8 mouse cellular contexts compared by ENCODE assay signal in genomic region chr10:77416666-77417239, GRCm38 (mm10). TPM values are rescaled to one million over a fixed set of nuclear protein-coding genes. Genes with fewer than 3 reads are reported as not detected.
A peak's percentile ranks its signal among the peaks of the same experiment; 100 is the strongest.
DNase-seq lines count a peak whose midpoint lies in the region; ATAC-seq lines count a peak whose summit lies in the region.

No protein-coding gene starts in this region.

- peaks cover 3% of the 10 kb centered on the region; the same call in 1 of the 2 replicates for H3K27me3 ChIP-seq in heart, embryonic 16.5 days (ENCODE audit: control insufficient read depth, insufficient read depth, low read length)
- peaks cover 13% of the 10 kb centered on the region for H3K27me3 ChIP-seq in intestine, embryonic 16.5 days (replicated peaks; ENCODE audit: control insufficient read depth, insufficient read depth, low read length)
- H3K27me3 ChIP-seq in midbrain, embryonic 15.5 days (replicated peaks), result peaks cover 7% of the 10 kb centered on the region; the same call in 1 of the 2 replicates

- no peak for ATAC-seq in heart, embryonic 16.5 days (replicated peaks; ENCODE audit: extremely low read depth, insufficient read depth, low FRiP score)
- ATAC-seq in intestine, embryonic 16.5 days, result no peak
- no peak for ATAC-seq in midbrain, embryonic 15.5 days (replicated peaks)

- no peaks in the 10 kb centered on the region for H3K36me3 ChIP-seq in heart, embryonic 16.5 days (ENCODE audit: control insufficient read depth, insufficient read depth)
- no peaks in the 10 kb centered on the region for H3K36me3 ChIP-seq in intestine, embryonic 16.5 days (ENCODE audit: control insufficient read depth, insufficient read depth, low read length)
- H3K36me3 ChIP-seq in midbrain, embryonic 15.5 days (replicated peaks), result no peaks in the 10 kb centered on the region

- H3K9me3 ChIP-seq in heart, embryonic 16.5 days (replicated peaks; ENCODE audit: control insufficient read depth, low read length), result 0 out of 2 replicates have a peak, but pooled peaks cover 2% of the 10 kb centered on the region
- H3K9me3 ChIP-seq in intestine, embryonic 16.5 days (ENCODE audit: control insufficient read depth, low read length), result no peaks in the 10 kb centered on the region
- no peaks in the 10 kb centered on the region for H3K9me3 ChIP-seq in midbrain, embryonic 15.5 days

- 10% methylated on average over 24 of the region's 24 CpGs for WGBS in heart, embryonic 16.5 days
- WGBS in intestine, embryonic 16.5 days, result 10% methylated on average over 24 of the region's 24 CpGs
- WGBS in midbrain, embryonic 15.5 days, result 4% methylated on average over 24 of the region's 24 CpGs

- DNase-seq in heart, postnatal 4 days, result no peak
- peak; percentile 13 for DNase-seq in embryo, embryonic 10.5 days (ENCODE audit: low spot score)
- DNase-seq in layer of hippocampus, postnatal 14 days (ENCODE audit: low spot score in 2 of 2), result no peak
- no peak for DNase-seq in natural killer cell, adult 2 months (ENCODE audit: low spot score in 2 of 2)
- no peak for DNase-seq in c-Kit-positive CD71-positive TER-119-positive erythroid progenitor cells, embryonic 14.5 days (ENCODE audit: low spot score)

- peaks cover 18% of the 10 kb centered on the region for H3K4me1 ChIP-seq in heart, embryonic 16.5 days (ENCODE audit: control insufficient read depth, insufficient read depth, low read length)
- peaks cover 12% of the 10 kb centered on the region for H3K4me1 ChIP-seq in intestine, embryonic 16.5 days (ENCODE audit: control insufficient read depth, insufficient read depth, low read length)
- H3K4me1 ChIP-seq in midbrain, embryonic 15.5 days, result peaks cover 21% of the 10 kb centered on the region

- H3K4me2 ChIP-seq in heart, embryonic 16.5 days (ENCODE audit: low read depth, low read length), result peak overlapping the region; percentile 79
- peak overlapping the region; percentile 95 for H3K4me2 ChIP-seq in intestine, embryonic 16.5 days (ENCODE audit: low read depth, low read length)
- peak overlapping the region; percentile 96 for H3K4me2 ChIP-seq in midbrain, embryonic 15.5 days

- peak overlapping the region; percentile 90 for H3K4me3 ChIP-seq in heart, embryonic 16.5 days (ENCODE audit: low read length)
- peak overlapping the region; percentile 80 for H3K4me3 ChIP-seq in intestine, embryonic 16.5 days (ENCODE audit: low read length)
- H3K4me3 ChIP-seq in midbrain, embryonic 15.5 days, result peak overlapping the region; percentile 89

- H3K27ac ChIP-seq in heart, embryonic 16.5 days (ENCODE audit: low read length), result no peak overlapping the region
- no peak overlapping the region for H3K27ac ChIP-seq in intestine, embryonic 16.5 days (ENCODE audit: low read length)
- no peak overlapping the region for H3K27ac ChIP-seq in midbrain, embryonic 15.5 days

- peak overlapping the region; percentile 73 for H3K9ac ChIP-seq in heart, embryonic 16.5 days (ENCODE audit: low read length)
- peak overlapping the region; percentile 80 for H3K9ac ChIP-seq in intestine, embryonic 16.5 days (ENCODE audit: low read depth, low read length)
- peak overlapping the region; percentile 81 for H3K9ac ChIP-seq in midbrain, embryonic 15.5 days

RNA-seq across cellular contexts. Expression of gene Adarb1, which starts 1.3 kb away (rescaled TPM):
- 11.7 and 15.3 TPM in 2 replicates for polyA plus RNA-seq in heart, embryonic 16.5 days (2015; fragmentation: Nextera tagmentation; extraction: Ambion mirVana)
- total RNA-seq in heart, postnatal 4 days (2021), result 10 to 100 TPM; 20.9 to 23.3 TPM
- 2.7 and 3.0 TPM in 2 replicates for polyA plus RNA-seq in intestine, embryonic 16.5 days (2015; fragmentation: Nextera tagmentation; extraction: Ambion mirVana)
- polyA plus RNA-seq in midbrain, embryonic 15.5 days (2015; fragmentation: Nextera tagmentation; extraction: Ambion mirVana), result 18.1 and 18.2 TPM in 2 replicates
- 100 to 1,000 TPM in 1 of 2 experiments, 10 to 100 TPM in 1; 94.7 to 110 TPM for total RNA-seq in layer of hippocampus, postnatal 14 days (2021)
